Mouse (Mus musculus) thymus, postnatal 4 days (tissue): Measurements from ENCODE around the gene Tsfm.

Experiments
- DNase-seq: peaks from one replicate; pipeline ENCODE4 v3.0.0; 2021

Tsfm gene

GRCm38 (mm10) chr10:126986541-126986961, 44.1 kb downstream of the Tsfm start:
- DNase-seq: no peak

GRCm38 (mm10) chr10:126985579-126985978, 45.1 kb downstream of the Tsfm start:
- no peak for DNase-seq

GRCm38 (mm10) chr10:126985127-126985526, 45.5 kb downstream of the Tsfm start:
- DNase-seq: no peak

- DNase-seq: peak; percentile 30
Measured at GRCm38 (mm10) chr10:126984189-126985004, 46.2 kb downstream of the Tsfm start.

- DNase-seq: no peak
Measured at GRCm38 (mm10) chr10:126983193-126983725, 47.4 kb downstream of the Tsfm start.

- DNase-seq: no peak
Measured at GRCm38 (mm10) chr10:126981746-126982145, 48.9 kb downstream of the Tsfm start.

GRCm38 (mm10) chr10:126980933-126981530, 49.6 kb downstream of the Tsfm start:
- no peak for DNase-seq

GRCm38 (mm10) chr10:126980221-126980932, 50.3 kb downstream of the Tsfm start:
- DNase-seq: peak; percentile 53

- peak; percentile 65 for DNase-seq
Measured at GRCm38 (mm10) chr10:126979636-126980151, 50.9 kb downstream of the Tsfm start.

GRCm38 (mm10) chr10:126979121-126979635, 51.5 kb downstream of the Tsfm start:
- DNase-seq: peak; percentile 74

- DNase-seq: peak; percentile 99
Measured at GRCm38 (mm10) chr10:126978277-126978994, 52.2 kb downstream of the Tsfm start, which contains the start of gene Ctdsp2. Ctdsp2 (plus strand) TSS chr10:126978717.

- DNase-seq: no peak
Measured at GRCm38 (mm10) chr10:126977076-126977475, 53.6 kb downstream of the Tsfm start.

GRCm38 (mm10) chr10:126975706-126976105, 54.9 kb downstream of the Tsfm start:
- no peak for DNase-seq

GRCm38 (mm10) chr10:126972988-126973387, 57.7 kb downstream of the Tsfm start:
- no peak for DNase-seq

GRCm38 (mm10) chr10:126972051-126972725, 58.5 kb downstream of the Tsfm start:
- no peak for DNase-seq

- DNase-seq: no peak
Measured at GRCm38 (mm10) chr10:126971363-126972050, 59.1 kb downstream of the Tsfm start.

GRCm38 (mm10) chr10:126963821-126964220, 66.8 kb downstream of the Tsfm start:
- DNase-seq: no peak

- no peak for DNase-seq
Measured at GRCm38 (mm10) chr10:126962966-126963330, 67.7 kb downstream of the Tsfm start.

- no peak for DNase-seq
Measured at GRCm38 (mm10) chr10:126962271-126962965, 68.2 kb downstream of the Tsfm start.

- DNase-seq: no peak
Measured at GRCm38 (mm10) chr10:126961757-126962156, 68.9 kb downstream of the Tsfm start.
